Mouse (Mus musculus) ES-Bruce4 (cell line): ENCODE data around the gene Fndc1.

Source experiments
- CTCF ChIP-seq: IDR thresholded peaks from one replicate; pipeline ENCODE4 v1.8.1; 2011; ENCODE audit warnings: low read depth, low read length
- POLR2A ChIP-seq: IDR thresholded peaks from one replicate; pipeline ENCODE4 v1.8.1; 2011; ENCODE audit warnings: low read length; ENCODE audit not compliant: insufficient read depth

- TF ChIP-seq CTCF (no peak), POLR2A (no peak)
Observed at GRCm38 (mm10) chr17:7759786-7760185, 67.3 kb downstream of the Fndc1 start.
